Comparison of ENCODE assay signal across 1 mouse cellular context in genomic region chr4:41094361-41094760, GRCm38 (mm10).
TF ChIP-seq lines count a peak whose summit lies in the region.

No protein-coding gene starts in this region.

TF ChIP-seq in MEL, 35 proteins besides CTCF, POLR2A, EP300 and RAD21:
- TF ChIP-seq E2F4 (IDR thresholded peaks at IDR 0.05; ENCODE audit: borderline replicate concordance, low read depth, low read length) (no peak), UBTF (IDR thresholded peaks at IDR 0.05; ENCODE audit: borderline replicate concordance, insufficient read depth, low read depth, low read length) (no peak), TBP (IDR thresholded peaks at IDR 0.05; ENCODE audit: low read depth, low read length) (no peak), JUND (IDR thresholded peaks at IDR 0.05; ENCODE audit: low read depth, low read length) (no peak), GATA1 (IDR thresholded peaks at IDR 0.05; ENCODE audit: low read depth, low read length) (no peak), BHLHE40 (IDR thresholded peaks at IDR 0.05; ENCODE audit: borderline replicate concordance, low read depth, low read length) (no peak), CHD1 (IDR thresholded peaks at IDR 0.05; ENCODE audit: low read depth, low read length) (no peak), MXI1 (IDR thresholded peaks at IDR 0.05; ENCODE audit: low read depth, low read length) (no peak), ZC3H11A (IDR thresholded peaks at IDR 0.05; ENCODE audit: low read depth, low read length) (no peak), MEF2A (IDR thresholded peaks at IDR 0.05; ENCODE audit: extremely low read depth, insufficient replicate concordance, low read depth, low read length, poor library complexity, severe bottlenecking) (no peak), USF2 (IDR thresholded peaks at IDR 0.05; ENCODE audit: borderline replicate concordance in 1 of 2, insufficient read depth in 1 of 2, low read depth in 1 of 2, low read length in 2 of 2) (no peak), NRF1 (IDR thresholded peaks at IDR 0.05; ENCODE audit: insufficient read depth, low read depth, low read length, poor library complexity, severe bottlenecking) (no peak), KAT2A (conservative IDR thresholded peaks at IDR 0.05; ENCODE audit: low read depth, low read length) (no peak), HCFC1 (IDR thresholded peaks at IDR 0.05; ENCODE audit: low read depth, low read length) (no peak)
TF ChIP-seq in MEL: peak in this region for 0.
